Mouse (Mus musculus) G1E-ER4 (cell line): ENCODE measurements around the gene Gsdma3. TPM values are rescaled to one million over a fixed set of nuclear protein-coding genes. Genes with fewer than 3 reads are reported as not detected.

Source experiments
- GATA1 ChIP-seq: IDR thresholded peaks from one replicate; pipeline ENCODE4 v1.8.0; 2012; ENCODE audit warnings: low read length, inconsistent platforms
- polyA plus RNA-seq: library from polyadenylated mRNA; stranded (reverse); fragments of >175 nt; gene quantifications from 2 replicates; pipeline ENCODE4 v1.2.3, GENCODE M21; 2012

The Gsdma3 gene
- 0.04 TPM in 1 of 2 replicates, not detected in the other for polyA plus RNA-seq

DNA sequence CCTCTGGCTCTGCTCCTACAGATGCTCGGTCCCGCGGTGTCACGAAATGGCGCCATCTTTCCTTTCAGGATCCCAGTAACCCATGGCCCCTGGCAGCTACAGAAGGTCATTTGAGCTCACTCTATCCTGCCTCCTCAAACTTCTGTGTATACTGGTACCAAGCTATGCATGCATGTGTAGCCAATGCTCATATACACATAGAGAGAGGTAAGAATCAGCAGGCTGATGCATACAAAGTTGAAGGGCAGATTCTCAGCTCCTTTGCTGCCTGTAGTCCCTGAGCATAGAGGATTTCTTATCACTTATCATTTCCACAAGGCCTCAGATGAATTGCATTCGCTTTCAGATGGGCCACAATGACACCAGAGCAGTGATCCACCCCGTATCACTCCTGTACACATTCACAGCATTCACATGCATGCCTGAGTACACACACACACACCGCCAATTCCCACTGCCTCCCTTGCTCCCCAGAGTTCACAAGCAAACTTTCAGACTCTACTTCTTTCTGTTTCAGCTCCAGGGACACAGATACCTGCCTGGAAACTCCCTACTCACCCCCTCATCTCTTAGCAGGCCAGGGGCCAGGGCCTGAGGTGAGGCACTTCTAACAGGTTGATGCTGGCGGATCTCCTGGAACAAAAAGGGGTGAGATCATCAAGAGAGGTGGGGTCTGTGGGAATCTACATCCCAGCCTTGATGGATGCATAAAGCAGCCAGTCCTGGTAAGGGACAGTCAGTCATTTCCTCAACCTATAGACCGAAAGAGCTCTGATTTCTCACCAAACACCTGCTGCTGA is at the start of gene Gsdma3, which contains the start of gene Gm12355:
TSS of gene Gsdma3 (plus strand) at position 750 of the 800 bp plus-strand sequence.
TSS of gene Gm12355 (minus strand) at position 51 of the 800 bp plus-strand sequence.
- TF ChIP-seq GATA1, result no peak

DNA sequence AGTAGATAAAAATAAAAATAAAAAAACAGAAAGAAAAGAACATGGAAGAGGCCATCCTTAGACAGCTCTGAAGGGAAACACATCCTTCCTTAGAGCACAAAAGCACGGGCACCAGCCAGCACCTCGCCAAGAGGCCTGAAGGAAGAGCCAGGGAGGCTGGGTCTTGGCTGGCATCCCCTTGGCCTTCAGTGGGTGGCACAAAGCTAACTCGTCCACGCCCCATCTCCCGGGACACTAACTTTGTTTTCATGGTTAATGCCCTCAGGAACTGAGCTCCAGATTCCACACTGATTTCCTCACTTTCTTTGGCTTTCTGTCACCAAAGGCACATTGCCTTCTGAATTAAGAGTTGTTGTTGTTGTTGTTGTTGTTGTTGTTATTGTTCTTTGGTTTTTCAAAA is 48.4 kb upstream of the Gsdma3 start:
- TF ChIP-seq GATA1, result no peak

DNA sequence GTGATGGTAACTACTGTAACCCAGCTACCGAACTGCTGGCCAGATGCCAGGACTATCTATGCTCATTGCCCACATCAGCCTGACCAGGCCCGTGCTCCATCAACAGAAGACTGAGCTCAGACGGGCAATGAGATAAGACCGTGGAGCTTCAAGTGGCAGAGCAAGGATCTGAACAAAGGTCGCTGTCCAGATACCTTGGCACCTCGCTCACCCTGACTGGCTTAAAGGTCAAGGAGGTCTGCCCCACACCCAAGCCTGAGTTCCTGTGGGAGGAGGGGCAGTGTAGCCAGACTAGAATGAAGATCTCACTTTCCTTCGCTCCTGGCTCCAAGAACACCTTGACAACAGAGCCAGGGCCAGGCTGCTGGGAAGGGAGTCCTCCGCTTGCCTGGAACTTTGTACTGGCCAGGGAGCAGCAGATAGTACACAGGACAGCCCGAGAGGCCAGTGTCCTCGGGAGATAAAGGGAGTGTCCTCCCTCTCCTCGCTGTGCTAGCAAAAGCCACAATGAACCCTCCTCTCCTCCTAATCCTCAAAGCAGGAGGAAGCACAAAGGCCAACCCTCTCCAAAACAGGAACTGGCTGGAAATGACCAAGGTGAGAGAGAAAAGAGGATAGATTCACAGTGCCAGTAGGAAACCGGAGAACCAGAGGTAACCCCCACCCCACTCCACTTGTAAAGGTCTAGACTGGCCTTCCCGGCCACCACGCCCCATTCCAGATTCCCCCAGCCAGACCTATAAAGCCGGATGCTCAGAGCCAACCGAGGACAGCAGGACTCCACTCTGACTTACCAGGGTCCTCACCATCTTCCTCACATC is 45.6 kb upstream of the Gsdma3 start:
- TF ChIP-seq GATA1, result peak; percentile 40

DNA sequence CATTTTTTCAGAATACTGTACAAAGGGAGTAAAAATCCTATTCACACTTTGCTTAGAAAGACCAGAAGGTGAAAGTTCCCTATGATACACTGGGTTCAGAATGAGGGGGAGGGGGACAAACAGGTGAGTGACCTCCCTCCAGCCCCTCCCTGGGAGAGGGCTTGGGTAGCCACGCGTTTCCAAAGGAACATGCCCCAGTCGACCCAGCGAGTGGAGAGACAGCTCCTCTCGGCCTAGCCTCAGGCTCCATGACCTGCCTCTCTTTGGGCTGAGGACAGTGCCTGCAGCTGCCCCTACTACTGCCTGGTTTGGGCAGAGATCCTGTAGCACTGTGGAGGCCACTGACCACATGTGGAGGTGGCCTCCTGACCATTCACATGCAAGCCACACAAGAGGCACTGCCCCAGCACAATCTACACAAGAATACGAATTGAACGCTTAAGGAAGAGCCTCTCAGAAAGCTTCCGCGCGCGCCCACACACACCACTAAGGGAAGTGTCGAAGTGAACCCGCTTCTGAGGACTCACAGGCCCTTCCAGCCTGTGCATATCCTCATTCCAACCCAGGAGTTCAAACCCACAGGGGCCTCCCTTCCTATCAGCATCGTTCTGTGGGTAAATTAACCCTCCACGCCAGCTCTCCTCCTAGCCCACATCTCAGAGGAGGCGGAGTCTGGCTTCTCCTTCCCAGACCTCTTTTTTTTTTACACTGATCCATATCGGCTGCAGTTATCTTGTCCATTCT is 44.7 kb upstream of the Gsdma3 start:
- TF ChIP-seq GATA1, result no peak

DNA sequence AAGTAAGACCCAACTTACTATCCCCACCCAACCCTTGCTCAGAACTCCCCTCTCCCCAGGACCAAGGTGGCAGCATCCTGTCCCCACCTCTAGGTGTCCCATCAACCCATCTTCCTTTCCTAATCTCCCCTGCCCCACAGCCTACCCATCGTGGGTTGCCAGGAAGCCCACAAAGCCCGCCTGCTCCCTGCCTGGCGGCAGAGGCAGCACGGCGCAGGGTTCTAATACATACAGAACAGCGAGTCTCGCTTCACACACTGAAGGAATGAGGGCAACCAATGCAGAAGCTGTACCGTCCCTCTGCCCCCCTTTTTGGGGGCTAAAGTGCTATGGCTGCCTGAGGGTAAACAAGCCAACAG is 44.2 kb upstream of the Gsdma3 start:
- TF ChIP-seq GATA1, result no peak

DNA sequence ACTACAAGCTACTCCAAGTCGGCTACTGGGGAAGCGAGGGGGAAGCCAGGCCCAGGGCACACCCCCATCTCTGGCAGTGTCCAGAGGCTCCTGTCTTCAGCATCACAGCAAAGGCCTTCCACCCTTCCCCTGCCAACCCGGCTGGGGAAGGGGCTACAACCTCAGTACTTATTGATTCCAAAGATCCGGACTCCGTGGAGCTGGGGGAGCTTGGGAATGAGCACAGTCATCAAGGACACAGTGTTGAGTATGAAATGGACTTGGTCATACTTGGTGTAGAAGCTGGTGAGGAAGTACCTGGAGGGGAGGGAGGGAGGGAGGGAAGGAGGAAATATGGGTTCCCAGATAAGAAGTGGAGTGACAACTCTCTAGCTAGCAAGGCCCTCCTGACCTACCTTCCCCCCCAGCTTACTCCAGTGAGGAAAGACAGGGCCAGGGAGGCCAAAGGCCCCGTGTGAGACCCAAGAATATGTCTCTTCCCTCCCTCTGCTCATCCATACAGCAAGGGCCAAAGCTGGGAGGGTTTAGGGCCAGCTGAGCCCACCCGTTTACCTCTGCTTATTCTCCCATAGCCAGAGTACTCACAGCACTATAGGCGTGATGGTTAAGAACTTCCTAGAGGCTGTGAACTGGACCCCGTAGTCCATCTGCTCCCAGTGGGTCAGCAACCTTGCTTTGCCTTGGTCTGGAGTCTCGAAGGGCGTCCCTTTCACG is 43.5 kb upstream of the Gsdma3 start:
- no peak for TF ChIP-seq GATA1

DNA sequence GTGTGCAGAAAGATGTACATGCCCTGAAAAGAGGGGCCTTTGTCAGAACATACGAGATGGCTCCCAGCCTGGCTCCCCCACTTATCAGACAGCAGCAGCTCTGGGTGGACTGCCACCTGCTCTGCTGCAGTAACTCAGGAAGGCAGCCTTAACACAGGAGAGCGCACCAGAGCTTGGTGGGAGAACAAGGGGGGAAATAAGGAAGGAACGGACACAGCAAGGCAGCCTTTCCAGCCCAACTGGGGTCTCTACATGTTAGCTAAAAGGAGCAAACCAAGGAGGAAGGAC is 43.0 kb upstream of the Gsdma3 start:
- no peak for TF ChIP-seq GATA1

DNA sequence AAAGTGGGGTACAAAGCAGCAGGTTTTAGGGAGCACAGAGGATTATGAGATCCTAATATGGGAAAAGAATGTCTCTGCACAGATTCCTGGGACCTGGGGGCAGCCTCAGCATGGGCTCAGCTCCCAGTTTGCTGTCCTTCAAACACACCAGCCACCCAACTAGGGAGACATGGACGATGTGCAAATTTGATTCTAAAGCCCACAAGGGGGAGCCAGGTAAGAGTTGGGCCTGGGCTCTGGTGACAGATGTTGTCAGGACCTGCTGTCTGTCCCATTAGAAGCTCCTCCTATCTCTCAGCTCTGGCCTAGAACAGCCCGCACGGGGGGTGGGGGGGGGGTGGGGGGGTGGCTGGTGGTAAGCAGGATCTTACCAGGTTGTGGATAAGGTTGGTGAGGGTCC is 42.6 kb upstream of the Gsdma3 start:
- no peak for TF ChIP-seq GATA1

DNA sequence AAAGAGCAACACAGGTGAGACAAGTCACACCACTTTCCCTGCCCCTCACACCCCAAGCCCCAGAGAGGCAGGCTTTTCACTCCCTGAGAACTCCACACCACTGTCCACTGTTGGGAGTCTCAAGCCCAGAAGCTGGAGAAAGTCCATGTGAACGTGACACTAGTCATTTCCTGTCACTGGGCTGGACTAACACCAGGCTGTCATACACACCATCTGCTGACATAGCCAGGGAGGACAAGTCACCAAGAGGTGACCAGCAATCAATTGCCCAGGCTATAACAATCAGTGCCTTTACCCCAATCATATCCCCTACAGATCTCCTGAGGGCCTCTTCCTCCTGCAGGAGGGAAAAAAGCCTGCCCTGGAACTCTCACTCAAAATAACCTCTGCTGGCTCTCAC is 42.0 kb upstream of the Gsdma3 start:
- no peak for TF ChIP-seq GATA1

DNA sequence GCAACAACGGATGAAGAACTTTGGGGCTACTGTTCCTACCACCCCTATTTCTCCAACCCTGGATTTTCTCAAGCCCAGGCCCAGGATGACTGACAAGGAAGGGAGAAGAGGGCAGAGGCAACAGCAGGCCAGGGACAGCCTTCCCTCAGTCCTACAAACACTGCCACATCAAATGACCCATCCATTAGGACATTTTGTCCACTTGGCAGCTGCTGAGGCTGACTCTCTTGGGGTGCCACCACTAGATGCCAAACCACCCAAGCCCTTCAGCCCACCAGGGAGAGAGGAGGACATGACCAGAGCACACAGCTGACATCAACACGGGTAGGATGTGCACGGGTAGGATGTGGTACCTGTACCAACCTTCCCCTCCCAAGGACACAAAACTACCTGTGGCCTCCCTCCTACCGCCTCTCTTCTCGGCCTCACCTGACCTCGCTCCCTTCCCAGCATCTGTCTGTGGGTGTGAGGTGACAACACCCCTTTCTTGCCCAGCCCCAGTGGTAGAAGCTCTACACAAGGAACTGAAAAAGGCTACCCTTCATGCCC is 41.5 kb upstream of the Gsdma3 start:
- TF ChIP-seq GATA1, result no peak

DNA sequence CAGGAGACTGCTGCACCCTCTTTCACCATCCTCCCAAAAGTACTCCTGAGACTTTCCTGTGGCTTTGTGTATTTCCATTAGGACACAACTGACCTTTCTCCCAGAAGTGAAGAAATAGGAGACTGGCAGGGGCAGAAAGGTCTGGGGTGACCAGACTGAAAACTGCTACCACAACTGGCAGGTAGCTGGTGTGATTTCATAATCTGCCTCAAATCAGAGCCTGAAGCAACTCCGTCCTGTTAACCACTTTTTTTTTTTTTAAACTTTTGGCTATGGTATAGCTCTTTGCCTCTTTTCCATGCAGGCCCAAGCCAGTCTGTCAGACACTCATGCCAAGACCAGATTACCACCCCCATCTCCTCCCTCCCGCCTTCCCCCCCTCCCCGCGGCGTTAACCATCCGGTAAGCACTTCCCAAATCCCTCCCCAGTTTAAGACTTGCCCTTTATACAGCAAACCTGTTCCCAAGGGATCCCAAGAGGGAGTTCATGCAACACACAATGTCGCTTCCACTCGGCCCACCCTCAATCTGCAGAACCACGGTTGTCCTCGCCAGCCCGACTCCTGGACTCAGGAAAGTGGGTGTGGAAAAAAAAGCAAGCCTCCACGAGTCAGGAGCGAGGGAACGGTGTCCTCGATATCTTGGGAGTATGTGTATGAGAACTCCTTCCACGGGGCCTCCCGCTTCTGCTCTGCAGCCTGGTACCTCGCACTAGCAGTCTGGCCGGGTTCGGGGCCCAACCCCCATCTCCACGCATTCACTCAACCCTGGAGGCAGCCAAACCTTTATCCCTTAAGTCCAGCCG is 39.9 kb upstream of the Gsdma3 start:
- TF ChIP-seq GATA1, result no peak

DNA sequence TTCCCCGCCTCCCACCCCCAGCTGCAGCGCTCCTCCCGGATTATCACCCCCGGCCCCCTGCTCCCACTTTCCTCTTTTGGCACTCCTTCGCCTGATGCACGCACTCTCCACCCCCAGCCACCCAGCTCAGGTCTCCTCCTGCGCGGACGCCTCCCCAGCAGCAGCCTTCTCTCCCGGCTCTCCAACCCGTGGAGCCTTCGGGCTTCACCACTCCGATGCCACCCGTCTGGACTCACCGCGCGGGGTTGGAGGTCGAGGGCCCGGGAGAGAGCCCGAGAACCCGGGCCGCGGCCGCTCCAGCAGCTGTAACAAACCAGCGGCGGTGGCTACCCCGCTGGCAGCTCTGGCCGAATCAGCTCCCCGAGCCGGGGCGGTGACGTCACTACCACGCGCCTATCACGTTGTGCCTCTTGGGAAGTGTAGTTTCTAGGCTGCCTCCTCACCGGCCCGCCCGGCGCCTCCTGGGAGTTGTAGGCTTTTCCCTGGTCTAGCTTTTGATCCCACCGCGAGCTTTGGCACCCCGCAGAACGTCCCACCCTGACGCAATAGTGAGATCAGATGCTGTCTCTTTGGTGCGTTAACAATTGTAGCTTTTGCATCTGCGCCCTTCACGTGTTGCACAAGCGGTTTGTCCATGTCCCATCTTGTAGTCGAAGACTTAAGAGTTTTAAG is 39.1 kb upstream of the Gsdma3 start, which contains the start of gene Ormdl3:
TSS of gene Ormdl3 (minus strand) at position 477 of the 672 bp plus-strand sequence.
- no peak for TF ChIP-seq GATA1

DNA sequence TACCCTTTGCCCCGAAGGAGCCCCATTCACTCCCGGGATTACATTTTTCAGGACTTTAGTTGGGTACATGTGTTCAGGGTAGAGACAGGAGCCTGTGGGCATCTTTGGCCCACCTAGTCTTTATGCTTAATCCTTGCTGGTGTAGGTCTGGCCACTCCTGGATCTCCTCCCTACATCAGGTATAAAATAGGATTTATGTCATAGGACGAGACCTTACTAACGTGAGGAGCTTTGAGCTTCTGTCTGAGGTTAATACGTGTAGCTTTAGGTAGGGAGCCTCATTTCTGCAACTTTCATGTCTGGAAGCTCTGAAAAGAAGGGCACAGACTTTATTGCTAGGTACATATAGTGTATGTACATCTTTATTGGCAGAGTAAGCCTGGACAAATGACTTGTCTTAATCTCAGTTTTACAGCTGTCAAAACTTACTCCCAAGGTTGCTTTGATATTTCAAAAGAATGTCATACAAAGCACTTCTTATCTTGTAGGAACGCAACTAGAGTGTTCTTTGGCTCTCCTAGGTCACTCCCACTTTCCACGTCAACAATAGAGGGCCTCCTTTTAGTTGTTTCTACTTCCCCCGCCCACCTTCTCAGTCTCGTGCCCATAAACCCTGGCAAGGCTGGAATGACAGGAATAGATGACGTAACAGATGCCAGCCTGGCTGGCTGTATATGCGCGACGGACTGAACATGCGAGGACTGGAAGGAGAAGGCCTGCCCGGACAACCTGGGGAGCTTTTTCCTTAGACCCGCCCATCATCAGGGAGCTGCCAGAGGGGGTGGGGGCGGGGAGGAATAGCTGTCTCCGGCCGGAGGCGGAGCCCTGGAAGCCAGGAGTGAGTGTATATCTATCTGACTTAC is 38.2 kb upstream of the Gsdma3 start:
- no peak for TF ChIP-seq GATA1
